Mouse (Mus musculus) layer of hippocampus, adult 6 months (tissue): ENCODE measurements around the gene Zbed4. TPM values are rescaled to one million over a fixed set of nuclear protein-coding genes. Genes with fewer than 3 reads are reported as not detected.

Source experiments
- long read RNA-seq, 2 experiments: library from polyadenylated mRNA; unstranded; transcript quantifications; one replicate each; pipeline ENCODE4 v2.0.0; 2019 to 2020
- polyA plus RNA-seq: library from polyadenylated mRNA; unstranded; fragments of <200 nt; fragmentation: Nextera tagmentation; gene quantifications from 2 replicates; pipeline ENCODE4 v1.2.3, GENCODE M21; 2021

Gene Zbed4
- polyA plus RNA-seq = 0.94 and 0.95 TPM in 2 replicates
- long read RNA-seq, experiment 1, partial matches to known transcripts = 0 of 3 reads
- long read RNA-seq, experiment 1, other reads (novel, unspliced or antisense) = 3 of 3 reads
- long read RNA-seq, experiment 2, full-length matches to known transcripts = 3 of 7 reads
- long read RNA-seq, experiment 2, partial matches to known transcripts = 0 of 7 reads
- long read RNA-seq, experiment 2, other reads (novel, unspliced or antisense) = 4 of 7 reads

DNA sequence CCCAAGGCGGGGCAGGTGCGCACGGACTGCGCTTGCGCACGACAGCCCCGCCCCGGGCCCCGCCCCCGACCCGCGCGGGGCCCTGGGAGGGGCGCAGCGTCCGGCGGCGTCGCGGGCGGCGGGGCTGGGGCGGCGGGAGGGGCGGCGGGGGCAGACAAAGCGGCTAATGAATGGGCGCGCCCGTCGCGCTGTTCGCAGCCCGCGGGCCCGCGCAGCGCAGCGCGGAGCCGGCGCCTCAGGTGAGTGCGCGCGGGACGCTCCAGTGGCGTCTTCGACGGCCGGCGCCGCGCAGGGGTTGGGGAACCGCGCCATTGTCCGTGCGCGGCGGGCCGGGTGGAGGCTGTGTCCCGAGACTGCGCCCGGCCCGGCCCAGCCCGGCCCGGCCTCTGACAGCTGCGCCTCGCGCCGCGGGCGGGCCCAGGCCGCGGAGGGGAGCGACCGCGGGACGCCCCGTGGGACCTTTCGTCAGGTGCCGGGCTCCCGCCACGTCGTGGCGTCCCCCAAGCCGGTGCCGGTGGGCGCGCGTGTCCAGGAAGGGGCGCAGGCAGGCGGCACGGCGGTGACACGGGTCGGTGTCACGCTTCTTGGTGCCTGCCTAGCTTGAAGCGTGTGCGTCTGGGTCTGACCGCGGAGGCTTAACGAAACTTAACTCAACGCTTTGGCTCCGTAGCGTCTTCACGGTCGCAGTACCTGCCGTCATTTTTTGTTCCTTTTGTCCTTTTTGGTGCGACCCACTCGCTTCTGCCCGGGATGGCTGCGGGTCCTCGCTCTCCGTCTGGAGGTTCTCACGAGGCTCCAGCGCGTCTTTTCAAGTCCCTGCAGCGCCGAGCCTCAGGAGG is at the start of gene Zbed4:
Zbed4 (plus strand) TSS at position 97 of the 839 bp plus-strand sequence.

DNA sequence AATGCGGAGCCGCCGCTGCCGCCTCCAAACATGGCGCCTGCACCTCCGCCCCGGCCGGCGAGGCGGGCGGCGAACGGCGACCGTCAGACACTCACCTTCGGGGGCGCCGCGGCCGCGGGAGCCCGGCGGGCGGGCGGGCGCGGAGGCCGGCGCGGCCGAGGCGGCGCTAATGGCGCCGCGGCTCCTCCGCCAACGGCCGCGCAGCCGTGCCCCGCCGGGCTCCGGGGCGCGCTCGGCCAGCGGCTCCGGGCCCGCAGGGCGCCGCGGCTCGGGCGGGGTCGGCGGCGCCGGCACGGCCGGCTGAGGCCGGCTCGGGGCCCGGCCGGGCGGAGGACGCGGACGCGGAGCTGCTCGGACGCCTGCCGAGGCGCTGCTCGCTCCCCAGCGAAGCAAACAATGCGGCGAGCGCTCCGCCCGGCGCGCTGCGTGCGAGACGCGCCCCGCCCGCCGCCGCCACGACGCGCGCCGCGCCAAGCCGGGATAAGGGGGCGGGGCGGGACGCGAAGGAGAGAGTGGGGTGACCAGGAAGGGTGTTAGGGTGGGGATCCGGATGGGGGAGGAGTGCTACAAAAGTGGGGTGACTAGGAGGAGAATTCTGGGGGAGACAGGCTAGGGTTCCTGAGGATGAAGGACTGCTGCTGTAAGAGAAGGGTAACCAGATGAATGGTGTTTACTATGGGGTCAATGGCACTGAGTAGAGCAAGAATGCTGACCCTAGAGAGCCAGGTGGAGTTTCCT is 17.5 kb upstream of the Zbed4 start, which contains the start of gene Brd1:
Brd1 (minus strand) TSS at position 400 of the 738 bp plus-strand sequence.

DNA sequence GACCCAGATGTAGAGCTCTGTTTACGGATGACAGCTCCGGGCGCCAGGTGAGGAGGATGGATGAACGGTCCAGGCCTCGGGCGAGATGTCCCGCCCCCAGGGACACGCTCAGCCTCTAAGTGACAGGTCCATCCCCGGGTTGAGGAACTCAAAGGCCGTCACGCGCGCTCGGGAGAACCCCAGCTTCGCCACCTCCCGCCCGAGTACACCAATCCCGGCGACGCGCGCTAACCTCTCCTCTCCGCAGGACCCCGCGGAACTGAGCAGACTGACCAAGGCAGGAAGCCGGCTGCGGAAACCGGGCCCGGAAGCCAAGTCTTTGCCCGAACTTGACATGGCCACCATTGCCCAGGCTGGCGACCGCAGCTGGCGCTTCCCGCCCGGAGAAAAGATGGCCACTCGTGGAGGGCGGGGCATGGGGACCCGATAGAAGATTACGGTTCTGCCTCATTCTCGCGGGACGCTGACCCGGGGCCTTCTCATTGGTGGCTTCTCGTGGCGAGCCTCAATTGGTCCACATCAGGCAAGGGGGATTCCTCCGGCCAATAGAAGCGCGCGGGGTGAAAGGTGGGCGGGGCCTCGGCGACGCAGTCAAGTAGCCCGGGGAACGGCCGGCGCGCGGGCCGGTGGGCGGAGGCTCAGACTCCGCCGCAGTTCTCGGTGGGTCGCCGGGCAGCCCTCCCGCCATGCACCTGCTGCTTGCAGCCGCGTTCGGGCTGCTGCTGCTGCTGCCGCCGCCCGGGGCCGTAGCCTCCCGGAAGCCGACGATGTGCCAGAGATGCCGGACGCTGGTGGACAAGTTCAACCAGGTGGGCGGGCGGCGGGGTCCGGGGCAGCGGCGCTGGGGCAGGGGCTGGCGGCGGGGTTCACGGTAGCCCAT is 67.8 kb downstream of the Zbed4 start, which contains the start of the genes Alg12 and Creld2:
Alg12 (minus strand) TSS at position 293 of the 880 bp plus-strand sequence.
Creld2 (plus strand) TSS at position 621 of the 880 bp plus-strand sequence.

Other genes with a start within 250 kb of the Zbed4 start
- gene Zdhhc25, start 151.4 kb upstream of the Zbed4 start, polyA plus RNA-seq = not detected in 2 replicates
- 4.2 and 5.8 TPM in 2 replicates for gene Brd1, start 17.4 kb upstream of the Zbed4 start, polyA plus RNA-seq
- 6.9 and 7.2 TPM in 2 replicates for gene Alg12, start 67.7 kb downstream of the Zbed4 start, polyA plus RNA-seq
- gene Creld2, start 68.0 kb downstream of the Zbed4 start, polyA plus RNA-seq = 30.9 and 44.2 TPM in 2 replicates
- 51.8 and 52.9 TPM in 2 replicates for gene Pim3, start 110.5 kb downstream of the Zbed4 start, polyA plus RNA-seq
- gene Ttll8, start 202.8 kb downstream of the Zbed4 start, polyA plus RNA-seq = 0.14 and 0.16 TPM in 2 replicates
- gene Mlc1, start 227.3 kb downstream of the Zbed4 start, polyA plus RNA-seq = 158 and 160 TPM in 2 replicates
- gene Mov10l1, start 231.2 kb downstream of the Zbed4 start, polyA plus RNA-seq = not detected in 2 replicates